Mouse (Mus musculus): ENCODE data around the gene Prdx6.
"Not testable (repeated sequence)": the region's sequence is repeated elsewhere in the genome, so short reads cannot be mapped to it uniquely, and the experiment has no call there.

The Prdx6 gene

GRCm38 (mm10) chr1:161251417-161252265 lies 622 bp upstream of the Prdx6 start:
- peak; percentile 19 to 50 for DNase-seq (ENCODE audit: low spot score in 2 of 2)

GRCm38 (mm10) chr1:161250031-161250603 lies 902 bp downstream of the Prdx6 start:
- DNase-seq (ENCODE audit: low spot score in 2 of 2) = peak in 1 of 2 experiments; percentile 5

DNA sequence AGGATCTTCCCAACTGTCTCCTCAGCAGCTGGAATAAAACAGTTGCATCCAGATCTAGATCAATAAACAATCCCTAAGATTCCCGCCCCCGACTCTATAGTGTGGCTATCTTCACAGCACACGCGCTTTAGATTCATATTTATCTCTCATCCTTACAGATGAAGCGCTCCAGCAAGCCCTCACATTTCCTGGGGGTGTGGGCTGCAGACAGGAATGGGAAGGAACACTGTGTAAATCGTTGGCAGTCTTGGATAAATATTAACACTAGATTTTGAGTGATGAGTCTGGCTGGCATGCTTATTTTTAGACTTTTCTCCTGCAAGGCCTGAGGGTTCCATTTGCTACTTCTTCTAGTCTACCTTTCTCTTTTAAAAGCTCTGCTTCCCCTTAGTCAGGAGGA lies 1.6 kb downstream of the Prdx6 start:
- no peak for DNase-seq (ENCODE audit: low spot score in 2 of 2)

GRCm38 (mm10) chr1:161248685-161249084 lies 2.3 kb downstream of the Prdx6 start:
- no peak for DNase-seq (ENCODE audit: low spot score in 2 of 2)

DNA sequence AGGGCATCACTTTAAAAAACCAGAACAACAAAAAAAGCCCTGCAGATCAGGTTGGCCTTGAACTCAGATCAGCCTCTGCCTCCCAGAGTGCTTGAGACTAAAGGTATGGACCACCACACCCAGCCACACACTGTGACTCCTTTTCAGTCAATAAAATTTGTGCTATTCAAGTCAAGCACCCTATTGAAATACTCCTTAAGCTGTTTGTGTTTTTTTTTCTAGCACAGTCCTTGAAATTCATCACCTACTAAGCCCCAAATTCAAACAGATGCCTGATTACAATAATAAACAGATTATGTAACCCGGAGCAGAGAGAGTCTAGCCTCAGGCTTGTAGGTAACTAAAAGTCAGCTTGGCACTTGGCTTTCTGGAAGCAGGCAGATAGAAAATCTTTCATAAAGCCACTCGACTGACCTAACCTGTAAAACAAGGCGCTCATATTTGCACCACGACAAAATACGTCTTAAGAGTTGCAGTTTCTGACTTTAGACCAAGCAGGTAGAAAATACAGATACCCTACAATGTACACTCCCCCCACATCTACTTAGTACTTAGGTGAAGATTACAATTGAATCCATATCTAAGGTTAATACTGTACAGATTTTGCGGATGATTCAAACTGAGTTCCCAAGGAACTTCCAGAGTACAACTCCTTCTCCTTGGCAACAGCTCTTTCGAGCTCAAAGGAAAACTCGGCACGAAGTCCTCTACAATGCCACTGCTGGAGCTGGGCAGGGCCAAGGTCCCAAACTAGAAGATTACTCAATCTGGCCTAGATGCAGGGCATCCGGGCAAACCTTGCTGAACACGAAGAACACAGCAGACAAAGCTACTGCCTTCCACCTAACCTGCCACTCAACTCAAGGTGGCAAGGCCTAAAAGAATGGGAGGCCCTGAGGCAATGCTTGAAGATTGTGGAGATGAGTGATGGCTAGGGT lies 3.1 kb downstream of the Prdx6 start:
- DNase-seq (ENCODE audit: low spot score in 2 of 2) = no peak

DNA sequence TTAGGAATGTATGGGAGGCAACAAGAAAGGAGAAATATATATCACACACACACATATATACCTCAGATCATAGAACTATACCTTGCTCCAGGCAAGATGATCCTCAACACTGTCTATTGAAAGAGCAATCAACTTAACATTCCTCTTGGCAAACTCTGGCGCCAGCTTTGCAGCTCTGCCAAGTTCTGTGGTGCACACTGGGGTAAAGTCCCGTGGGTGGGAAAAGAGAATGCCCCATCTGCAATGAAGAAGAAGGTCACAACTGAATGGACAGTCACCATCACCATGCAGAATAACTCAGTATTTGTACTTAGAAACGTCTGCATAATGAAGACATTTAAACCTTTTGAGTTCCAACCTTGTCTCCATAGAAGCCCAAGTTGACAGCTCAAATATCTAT lies 3.8 kb downstream of the Prdx6 start:
- no peak for DNase-seq (ENCODE audit: low spot score in 2 of 2)

GRCm38 (mm10) chr1:161237750-161238149 lies 13.3 kb downstream of the Prdx6 start:
- no peak for DNase-seq (ENCODE audit: low spot score in 2 of 2)

DNA sequence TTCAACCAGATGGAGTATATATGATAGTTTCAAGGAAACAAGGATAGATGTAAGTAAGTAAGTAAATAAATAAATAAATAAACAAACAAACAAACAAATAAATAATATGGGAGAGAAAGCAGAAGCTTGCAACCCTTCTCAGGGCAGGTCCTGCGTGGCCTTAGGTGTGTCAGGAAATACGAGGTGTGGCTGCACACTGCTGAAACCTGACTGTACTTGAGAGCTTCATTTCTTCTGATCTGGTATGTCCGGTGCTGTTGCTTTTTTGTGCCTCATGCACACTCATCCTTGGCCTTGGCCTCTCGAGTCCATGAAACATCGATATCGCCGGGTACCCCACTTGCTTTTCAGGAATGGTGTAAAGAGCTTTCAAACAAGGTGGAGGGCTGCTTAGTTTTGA lies 13.7 kb downstream of the Prdx6 start:
- DNase-seq (ENCODE audit: low spot score in 2 of 2) = no peak

GRCm38 (mm10) chr1:161233226-161233839 lies 17.7 kb downstream of the Prdx6 start:
- DNase-seq (ENCODE audit: low spot score in 2 of 2) = no peak

DNA sequence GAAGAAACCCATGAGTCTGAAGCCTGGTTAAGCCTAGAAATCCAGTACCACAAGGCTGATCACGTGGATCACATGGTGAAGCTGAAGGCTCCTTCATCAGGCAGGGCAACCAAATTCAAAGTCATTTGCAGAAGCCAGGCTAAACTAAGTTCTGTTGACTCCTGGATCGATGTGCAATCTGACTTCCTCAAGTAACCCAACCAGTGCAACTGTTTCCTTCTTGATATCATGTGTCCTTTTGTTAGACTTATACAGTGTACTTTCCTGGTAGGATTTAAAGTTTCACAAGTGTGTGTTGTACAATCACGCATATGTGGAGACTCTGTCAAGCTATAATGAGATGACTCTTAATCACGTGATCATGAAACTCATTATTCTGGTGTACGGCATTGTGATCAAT lies 18.8 kb downstream of the Prdx6 start:
- DNase-seq (ENCODE audit: low spot score in 2 of 2) = no peak

- DNase-seq (ENCODE audit: low spot score in 2 of 2) = no peak
These were observed 26.2 kb downstream of the Prdx6 start for GRCm38 (mm10) chr1:161224837-161225236.

- no peak for DNase-seq (ENCODE audit: low spot score in 2 of 2)
These were observed 31.2 kb downstream of the Prdx6 start for GRCm38 (mm10) chr1:161219816-161220215.

DNA sequence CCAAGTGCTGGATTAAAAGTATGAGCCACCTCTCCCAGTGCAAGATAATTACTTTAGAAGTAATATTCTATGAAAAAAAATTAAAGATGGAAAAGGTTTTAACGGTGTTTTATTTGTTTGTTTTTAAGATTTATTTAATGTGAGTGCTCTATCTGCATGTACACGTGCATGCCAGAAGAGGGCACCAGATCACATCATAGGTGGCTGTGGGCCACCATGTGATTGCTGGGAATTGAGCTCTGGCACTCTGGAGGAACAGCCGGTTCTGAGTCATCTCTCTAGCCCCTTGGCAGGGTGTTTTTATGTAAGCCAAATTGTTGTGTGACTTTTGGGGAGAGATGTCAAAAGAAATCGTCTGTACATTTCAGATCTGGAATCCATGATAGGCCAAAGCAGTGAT lies 36.6 kb downstream of the Prdx6 start:
- peak in 1 of 2 experiments; percentile 37 for DNase-seq (ENCODE audit: low spot score in 2 of 2)

- DNase-seq (ENCODE audit: low spot score in 2 of 2) = no peak
These were observed 51.2 kb downstream of the Prdx6 start for GRCm38 (mm10) chr1:161199856-161200255.

GRCm38 (mm10) chr1:161196364-161196763 lies 54.7 kb downstream of the Prdx6 start:
- not testable (repeated sequence) for DNase-seq (ENCODE audit: low spot score in 2 of 2)

GRCm38 (mm10) chr1:161195541-161196351 lies 55.3 kb downstream of the Prdx6 start:
- peak; percentile 27 to 85 for DNase-seq (ENCODE audit: low spot score in 2 of 2)

DNA sequence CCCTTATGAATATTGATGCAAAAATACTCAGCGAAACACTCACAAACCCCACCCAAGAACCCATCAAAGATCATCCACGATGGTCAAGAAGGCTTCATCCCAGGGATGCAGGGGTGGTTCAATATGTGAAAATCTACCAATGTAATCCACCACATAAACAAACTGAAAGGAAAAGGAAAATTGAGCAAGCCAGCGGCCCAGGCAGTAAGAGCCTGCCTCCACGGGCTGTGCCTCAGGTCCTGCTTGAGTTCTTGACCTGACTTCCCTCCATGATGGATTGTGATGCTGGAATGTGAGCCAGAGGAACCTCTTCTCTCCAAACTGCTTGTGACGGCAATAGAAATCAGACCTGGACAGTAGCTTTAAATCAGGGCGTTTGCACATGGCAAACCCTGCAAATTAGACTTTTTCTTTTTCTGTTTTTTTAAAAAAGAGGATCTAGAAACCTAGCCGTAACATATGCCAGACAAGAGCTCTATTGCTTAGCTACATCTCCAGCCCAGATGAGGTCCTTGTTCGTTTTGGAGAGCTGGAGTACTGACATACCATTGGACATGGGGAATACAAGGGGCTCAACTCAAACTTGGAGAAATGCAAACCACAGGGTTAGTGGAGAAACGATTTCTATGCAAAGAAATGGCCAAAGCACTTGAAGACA lies 60.6 kb downstream of the Prdx6 start:
- no peak for DNase-seq (ENCODE audit: low spot score in 2 of 2)

Data from thymus, postnatal 10 days (tissue).